Mouse (Mus musculus) limb, embryonic 10.5 days (tissue): ENCODE results near the gene Vsir. TPM values are rescaled to one million over a fixed set of nuclear protein-coding genes. Genes with fewer than 3 reads are reported as not detected.

Experiments
- DNase-seq: peaks from one replicate; pipeline ENCODE4 v3.0.0-alpha.2; 2017; ENCODE audit warnings: low spot score
- H3K27ac ChIP-seq: fragments of 300-500 bp; sonication (generic); 2 replicates; pipeline ENCODE4 v1.5.1; 2016; ENCODE audit warnings: mild to moderate bottlenecking
- H3K27me3 ChIP-seq: fragments of 300-500 bp; sonication (generic); 2 replicates; pipeline ENCODE4 v1.6.1; 2016; ENCODE audit warnings: low read depth, mild to moderate bottlenecking; ENCODE audit not compliant: poor library complexity, severe bottlenecking
- H3K36me3 ChIP-seq: fragments of 300-500 bp; sonication (generic); 2 replicates; pipeline ENCODE4 v1.6.1; 2016; ENCODE audit warnings: mild to moderate bottlenecking, moderate library complexity
- H3K4me1 ChIP-seq: fragments of 300-500 bp; sonication (generic); 2 replicates; pipeline ENCODE4 v1.6.1; 2016
- H3K4me3 ChIP-seq: fragments of 300-500 bp; sonication (generic); 2 replicates; pipeline ENCODE4 v1.5.1; 2016; ENCODE audit warnings: mild to moderate bottlenecking, moderate library complexity
- H3K9me3 ChIP-seq: fragments of 300-500 bp; sonication (generic); replicated peaks from 2 replicates; pipeline ENCODE4 v1.6.1; 2016; ENCODE audit warnings: mild to moderate bottlenecking
- WGBS: fragments of 180-500 bp; shearing (Covaris S2); methylation state at CpG from one replicate; pipeline ENCODE4 v1.1.7; 2016; 5-methylcytosine and 5-hydroxymethylcytosine counted together
- polyA plus RNA-seq: library from polyadenylated mRNA; unstranded; fragments of >200 nt; fragmentation: Nextera tagmentation; extraction: Ambion mirVana; gene quantifications from 2 replicates; pipeline ENCODE4 v1.2.1, GENCODE M21; 2016

Vsir gene
- polyA plus RNA-seq, 1 experiment from 2014 or later = 1.1 TPM

DNA sequence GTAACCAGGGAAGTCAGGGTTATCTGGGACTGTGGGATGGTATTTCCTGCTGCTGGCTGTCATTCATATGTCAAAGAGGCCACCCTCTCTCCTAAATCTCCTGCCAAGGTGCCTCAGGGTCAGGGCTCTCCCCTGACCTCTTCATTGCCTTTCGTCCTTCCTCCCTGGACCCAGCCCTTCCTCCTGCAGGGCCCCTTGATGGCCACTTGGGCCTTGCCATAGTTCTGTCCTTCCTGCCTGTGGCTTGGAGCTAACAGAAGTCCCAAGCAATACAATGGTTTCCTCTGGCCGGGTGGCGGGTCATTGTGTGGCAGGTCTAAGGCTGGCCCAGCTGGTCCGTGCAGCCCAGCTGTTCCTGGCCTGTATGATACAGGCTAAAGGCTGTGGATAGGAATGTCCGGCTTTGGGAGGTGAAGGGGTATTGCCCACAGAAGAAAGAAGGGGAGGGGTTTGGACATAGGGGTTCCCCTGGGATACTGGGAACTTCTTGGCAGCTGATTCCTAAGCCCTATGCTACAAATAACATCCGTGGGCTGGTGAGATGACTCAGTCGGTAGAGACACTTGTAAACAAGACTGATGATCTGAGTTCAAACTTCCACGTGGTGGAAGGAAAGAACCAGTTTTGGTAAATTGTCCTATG is 27.4 kb downstream of the Vsir start:
- H3K4me3 ChIP-seq = peak overlapping the region; percentile 20; the same call in 1 of the 2 replicates
- peak overlapping the region; percentile 59 for H3K27ac ChIP-seq
- peaks cover 40% of the 10 kb centered on the region for H3K4me1 ChIP-seq
- no peaks in the 10 kb centered on the region for H3K36me3 ChIP-seq
- peak; percentile 63 for DNase-seq
- no peaks in the 10 kb centered on the region for H3K9me3 ChIP-seq
- H3K27me3 ChIP-seq = no peaks in the 10 kb centered on the region
- 41% methylated on average over 8 of the region's 8 CpGs for WGBS

GRCm38 (mm10) chr10:60376704-60377103 is 30.1 kb downstream of the Vsir start:
- Histone ChIP-seq H3K36me3 (no peaks in the 10 kb centered on the region), H3K4me1 (peaks cover 47% of the 10 kb centered on the region), H3K27me3 (no peaks in the 10 kb centered on the region), H3K27ac (no peak overlapping the region), H3K9me3 (no peaks in the 10 kb centered on the region), H3K4me3 (no peak overlapping the region)
- DNase-seq = no peak
- 96% methylated on average over 16 of the region's 16 CpGs for WGBS

- Histone ChIP-seq H3K4me3 (no peak overlapping the region), H3K27me3 (no peaks in the 10 kb centered on the region), H3K9me3 (no peaks in the 10 kb centered on the region), H3K4me1 (peaks cover 30% of the 10 kb centered on the region), H3K36me3 (no peaks in the 10 kb centered on the region), H3K27ac (peak overlapping the region; percentile 26)
- no peak for DNase-seq
- WGBS = 78% methylated on average over 9 of the region's 9 CpGs
These were observed 32.8 kb downstream of the Vsir start for GRCm38 (mm10) chr10:60379419-60379957.

DNA sequence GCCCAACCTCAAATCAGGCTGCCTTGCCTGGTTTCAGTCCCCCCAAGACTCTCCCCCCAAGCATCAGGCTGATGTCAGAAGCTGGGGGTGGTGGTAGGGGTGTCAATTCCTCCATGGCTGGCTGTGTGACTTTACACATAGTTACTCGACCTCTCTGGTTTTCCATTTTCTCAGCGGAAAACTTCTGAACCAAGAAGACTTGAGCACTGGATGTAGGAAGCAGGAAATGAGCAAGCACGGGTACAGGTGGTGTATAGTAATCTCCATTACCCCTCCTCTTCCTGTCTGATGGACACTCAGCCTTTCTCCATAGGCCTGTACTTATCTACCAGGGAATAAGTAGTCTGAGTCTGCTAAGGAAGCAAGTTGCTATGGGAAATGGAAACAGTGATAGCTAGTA is 33.6 kb downstream of the Vsir start:
- H3K9me3 ChIP-seq = no peaks in the 10 kb centered on the region
- H3K27me3 ChIP-seq = no peaks in the 10 kb centered on the region
- 0 out of 2 replicates have a peak overlapping the region, but pooled peaks have one; percentile 26 for H3K27ac ChIP-seq
- H3K36me3 ChIP-seq = no peaks in the 10 kb centered on the region
- H3K4me3 ChIP-seq = no peak overlapping the region
- H3K4me1 ChIP-seq = peaks cover 24% of the 10 kb centered on the region
- DNase-seq = no peak
- 71% methylated on average over 3 of the region's 3 CpGs for WGBS

DNA sequence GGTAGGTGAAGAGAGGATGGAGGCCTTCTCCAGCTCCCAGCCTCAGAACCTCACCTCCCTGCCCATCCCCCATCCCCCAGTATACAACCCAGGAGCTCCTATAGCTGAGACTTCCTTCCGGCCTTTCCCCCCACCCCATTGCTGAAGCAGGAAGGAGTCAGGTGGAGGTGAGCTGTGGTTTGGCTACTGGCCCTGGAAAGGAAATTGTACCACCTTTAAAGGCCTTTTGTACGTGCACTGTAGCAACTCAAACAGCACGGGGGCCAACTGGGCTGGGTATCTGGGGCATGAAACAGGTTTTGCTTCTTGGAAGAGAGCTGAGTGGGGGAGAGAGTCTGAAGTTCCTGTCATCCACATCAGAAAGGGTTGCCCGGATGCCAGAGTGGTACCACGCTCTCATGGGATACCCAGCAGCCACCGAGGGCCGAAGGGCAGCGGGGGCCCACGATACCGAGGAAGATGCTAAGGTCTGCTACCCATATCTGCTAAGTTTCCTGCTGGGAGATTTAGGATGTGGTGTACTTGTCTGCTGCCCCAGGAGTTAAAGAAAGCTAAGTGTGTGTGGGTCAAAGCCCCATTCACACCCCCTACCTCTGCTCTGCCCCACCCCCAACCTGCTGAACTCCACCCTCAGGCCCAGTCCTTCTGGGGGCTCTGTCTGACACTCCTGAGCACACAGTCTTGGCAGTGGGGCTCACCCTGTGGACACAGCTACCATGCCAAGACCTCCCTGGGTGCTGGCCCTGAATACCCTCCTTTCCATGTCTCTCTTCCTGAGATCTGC is 34.7 kb downstream of the Vsir start:
- no peak overlapping the region for H3K4me3 ChIP-seq

DNA sequence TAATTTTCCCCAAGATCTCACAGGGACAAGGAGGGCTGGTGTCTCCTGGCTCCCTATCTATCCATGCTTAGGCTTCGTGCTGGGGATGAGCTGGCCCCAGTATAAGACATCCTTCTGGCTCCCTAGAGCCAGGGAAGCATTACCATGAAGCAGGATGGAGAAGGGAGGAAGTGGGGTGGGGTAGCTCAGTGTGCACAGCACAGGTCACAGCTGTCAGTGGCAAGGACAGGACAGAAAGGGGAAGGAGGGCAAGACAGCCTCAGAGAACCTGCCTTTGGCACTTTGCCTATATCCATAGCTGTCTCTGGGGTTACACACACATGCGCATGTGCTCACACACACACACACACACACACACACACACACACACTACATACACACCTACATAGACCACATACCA is 41.7 kb downstream of the Vsir start:
- 91% methylated on average over 2 of the region's 2 CpGs for whole genome bisulfite sequencing
- Histone ChIP-seq H3K9me3 (no peaks in the 10 kb centered on the region), H3K4me1 (peaks cover 13% of the 10 kb centered on the region), H3K4me3 (no peak overlapping the region), H3K36me3 (no peaks in the 10 kb centered on the region), H3K27ac (no peak overlapping the region), H3K27me3 (no peaks in the 10 kb centered on the region)
- DNase-seq = no peak

More for the DNA sequence above, 34.7 kb downstream of the Vsir start:
- Histone ChIP-seq H3K36me3 (no peaks in the 10 kb centered on the region), H3K27ac (0 out of 2 replicates have a peak overlapping the region, but pooled peaks have one; percentile 33), H3K9me3 (no peaks in the 10 kb centered on the region), H3K4me1 (peaks cover 18% of the 10 kb centered on the region), H3K27me3 (no peaks in the 10 kb centered on the region)
- DNase-seq = no peak
- 75% methylated on average over 10 of the region's 10 CpGs for WGBS

GRCm38 (mm10) chr10:60389447-60389865 is 42.8 kb downstream of the Vsir start:
- Histone ChIP-seq H3K4me1 (peaks cover 13% of the 10 kb centered on the region), H3K36me3 (no peaks in the 10 kb centered on the region), H3K9me3 (no peaks in the 10 kb centered on the region), H3K4me3 (no peak overlapping the region), H3K27ac (no peak overlapping the region), H3K27me3 (no peaks in the 10 kb centered on the region)
- WGBS = 65% methylated on average over 9 of the region's 9 CpGs
- no peak for DNase-seq

GRCm38 (mm10) chr10:60390177-60390903 is 43.7 kb downstream of the Vsir start:
- Histone ChIP-seq H3K27ac (no peak overlapping the region), H3K36me3 (no peaks in the 10 kb centered on the region), H3K9me3 (no peaks in the 10 kb centered on the region), H3K4me1 (peaks cover 13% of the 10 kb centered on the region), H3K27me3 (no peaks in the 10 kb centered on the region), H3K4me3 (no peak overlapping the region)
- no peak for DNase-seq
- WGBS = 57% methylated on average over 6 of the region's 6 CpGs

DNA sequence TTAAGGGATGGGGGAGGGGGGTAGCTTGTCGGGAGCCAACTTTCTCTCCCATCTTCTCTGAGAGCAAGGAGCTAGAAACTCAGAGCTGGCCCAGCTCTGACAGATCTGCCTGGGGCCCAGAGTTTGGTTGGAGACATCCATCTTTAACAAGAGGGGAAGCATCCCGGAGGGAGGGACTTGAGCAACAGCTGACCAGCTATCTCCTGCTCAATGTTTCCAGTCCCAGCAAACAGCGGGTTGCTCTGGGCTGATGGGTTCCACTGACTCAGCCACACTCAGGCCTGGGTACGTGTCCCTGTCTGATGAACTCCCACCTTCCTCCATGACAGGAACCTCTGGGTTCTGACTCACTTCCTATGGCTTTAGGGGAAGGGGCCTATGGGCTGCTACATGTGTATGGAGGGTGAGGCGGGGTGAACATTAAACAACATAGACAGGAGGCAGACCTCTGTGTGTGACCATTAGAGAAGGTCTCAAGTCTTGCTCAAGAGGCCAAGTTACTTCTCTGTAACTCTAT is 44.3 kb downstream of the Vsir start:
- Histone ChIP-seq H3K36me3 (no peaks in the 10 kb centered on the region), H3K4me3 (no peak overlapping the region), H3K4me1 (peaks cover 13% of the 10 kb centered on the region), H3K27ac (no peak overlapping the region), H3K27me3 (no peaks in the 10 kb centered on the region), H3K9me3 (no peaks in the 10 kb centered on the region)
- DNase-seq = no peak
- 78% methylated on average over 5 of the region's 5 CpGs for WGBS

GRCm38 (mm10) chr10:60391661-60392060 is 45.0 kb downstream of the Vsir start:
- Histone ChIP-seq H3K4me3 (no peak overlapping the region), H3K4me1 (peaks cover 13% of the 10 kb centered on the region), H3K36me3 (no peaks in the 10 kb centered on the region), H3K27ac (no peak overlapping the region), H3K27me3 (no peaks in the 10 kb centered on the region), H3K9me3 (no peaks in the 10 kb centered on the region)
- 96% methylated on average over 9 of the region's 9 CpGs for WGBS
- no peak for DNase-seq

DNA sequence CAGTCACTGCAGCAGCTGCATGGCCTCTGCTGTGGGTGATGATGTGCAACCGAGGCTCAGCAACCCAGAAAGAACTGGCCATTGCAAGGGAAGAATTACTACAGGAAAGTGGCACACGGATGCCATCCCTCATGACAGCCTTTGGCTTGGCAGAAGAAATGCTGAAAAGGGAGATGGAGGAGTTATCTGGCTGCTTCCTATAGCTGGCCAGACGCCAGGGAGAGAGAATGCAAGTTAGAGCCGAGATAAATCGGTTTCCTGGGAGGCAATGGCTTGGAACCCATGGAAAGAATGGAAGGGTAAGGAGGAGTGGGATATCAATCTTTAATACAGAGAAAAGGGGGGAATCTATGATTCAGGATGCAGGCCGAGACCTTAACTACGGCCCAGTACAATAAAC is 48.3 kb downstream of the Vsir start:
- Histone ChIP-seq H3K9me3 (no peaks in the 10 kb centered on the region), H3K36me3 (no peaks in the 10 kb centered on the region), H3K27ac (peak overlapping the region; percentile 26; the same call in 1 of the 2 replicates), H3K27me3 (no peaks in the 10 kb centered on the region), H3K4me1 (peaks cover 14% of the 10 kb centered on the region), H3K4me3 (no peak overlapping the region)
- DNase-seq = no peak
- WGBS = 90% methylated on average over 7 of the region's 7 CpGs

DNA sequence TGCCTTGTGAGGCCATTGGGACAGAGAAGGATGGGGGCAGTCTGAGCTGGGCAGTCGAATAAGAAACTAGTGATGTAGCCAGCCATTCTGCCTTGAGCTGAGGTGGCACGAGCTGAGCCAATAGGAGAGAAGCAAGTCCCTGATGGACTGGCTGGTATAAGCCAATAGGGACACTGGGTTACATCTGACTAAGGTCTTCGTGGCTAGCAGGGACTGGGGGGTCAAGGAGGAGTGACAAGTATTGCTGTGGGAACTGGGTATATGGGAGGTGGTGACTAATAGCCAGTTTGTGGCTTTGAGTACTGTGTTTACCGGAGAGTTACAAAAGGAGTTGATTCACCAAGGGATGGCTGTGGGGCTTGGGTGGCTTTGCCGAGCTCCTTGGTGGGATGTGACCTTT is 49.0 kb downstream of the Vsir start:
- 79% methylated on average over 5 of the region's 5 CpGs for WGBS
- no peak overlapping the region for H3K27ac ChIP-seq

More for the DNA sequence above, 49.0 kb downstream of the Vsir start:
- peaks cover 15% of the 10 kb centered on the region for H3K4me1 ChIP-seq
- no peaks in the 10 kb centered on the region for H3K36me3 ChIP-seq
- no peak for DNase-seq
- H3K4me3 ChIP-seq = no peak overlapping the region
- no peaks in the 10 kb centered on the region for H3K27me3 ChIP-seq
- H3K9me3 ChIP-seq = no peaks in the 10 kb centered on the region
